7 mouse cellular contexts compared by ENCODE assay signal in the genomic region with DNA sequence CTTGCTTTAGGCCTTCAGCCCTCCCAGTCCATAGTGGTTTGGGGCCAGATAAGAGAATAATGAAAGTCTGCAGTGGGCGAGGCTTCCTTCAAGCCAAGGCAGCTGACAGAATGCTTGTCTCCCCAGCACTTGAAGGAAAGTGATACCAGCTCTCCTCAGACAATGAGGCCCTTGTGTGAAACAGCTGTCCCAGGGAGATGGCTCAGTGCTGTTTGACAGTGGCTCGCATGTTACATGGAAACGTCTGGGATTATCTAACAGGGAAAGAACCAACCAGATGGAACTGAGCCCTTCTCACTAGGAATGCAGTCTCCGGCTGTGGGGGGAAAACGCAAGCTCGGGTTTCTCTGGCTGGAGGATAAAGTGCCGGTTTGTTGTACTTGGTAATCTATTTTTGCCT. TPM values are rescaled to one million over a fixed set of nuclear protein-coding genes. Genes with fewer than 3 reads are reported as not detected.
DNase-seq lines count a peak whose midpoint lies in the region; ATAC-seq and TF ChIP-seq lines count a peak whose summit lies in the region.

No protein-coding gene starts in this region.

- H3K36me3 ChIP-seq in heart, adult 2 months (ENCODE audit: control insufficient read depth, insufficient read depth, low read length), result no peaks in the 10 kb centered on the region
- H3K36me3 ChIP-seq in midbrain, embryonic 16.5 days (ENCODE audit: control insufficient read depth, insufficient read depth, low read length), result no peaks in the 10 kb centered on the region

- no peak overlapping the region for H3K4me3 ChIP-seq in heart, adult 2 months
- no peak overlapping the region for H3K4me3 ChIP-seq in midbrain, embryonic 16.5 days (ENCODE audit: low read depth, low read length)

- H3K4me1 ChIP-seq in heart, adult 2 months (ENCODE audit: control insufficient read depth, insufficient read depth, low read length), result peaks cover 3% of the 10 kb centered on the region; the same call in 1 of the 2 replicates
- H3K4me1 ChIP-seq in midbrain, embryonic 16.5 days (ENCODE audit: control insufficient read depth, insufficient read depth, low read length), result peaks cover 5% of the 10 kb centered on the region; the same call in 1 of the 2 replicates

- no peaks in the 10 kb centered on the region for H3K9me3 ChIP-seq in midbrain, embryonic 16.5 days (replicated peaks; ENCODE audit: control insufficient read depth, low read length, poor library complexity, severe bottlenecking)

- 0 out of 2 replicates have a peak overlapping the region, but pooled peaks have one; percentile 7 for H3K27ac ChIP-seq in heart, adult 2 months
- H3K27ac ChIP-seq in midbrain, embryonic 16.5 days (ENCODE audit: low read length), result no peak overlapping the region

- 15% methylated on average over 7 of the region's 7 CpGs for WGBS in heart, adult 2 months
- WGBS in midbrain, embryonic 16.5 days, result 5% methylated on average over 7 of the region's 7 CpGs

- intact Hi-C loops in heart, adult 2 months (cut with DNase I), result no loop called here

- no peak for TF ChIP-seq POLR2A in heart, adult 2 months (IDR thresholded peaks at IDR 0.05; ENCODE audit: insufficient read depth, low read depth, low read length)

- H3K4me2 ChIP-seq in midbrain, embryonic 16.5 days (ENCODE audit: low read length), result no peak overlapping the region

- no peaks in the 10 kb centered on the region for H3K79me2 ChIP-seq in heart, adult 2 months (replicated peaks; ENCODE audit: control insufficient read depth, insufficient read depth, low read length)

- no peak overlapping the region for H3K9ac ChIP-seq in heart, adult 2 months (ENCODE audit: low read depth, low read length)
- no peak overlapping the region for H3K9ac ChIP-seq in midbrain, embryonic 16.5 days (ENCODE audit: low read depth, low read length)

- peak; percentile 70 for DNase-seq in NIH3T3 (ENCODE audit: low read depth)
- peak; percentile 77 for DNase-seq in embryo, embryonic 11 days
- DNase-seq in heart, adult 2 months, result peak; percentile 18 to 23
- peak; percentile 31 to 61 for DNase-seq in layer of hippocampus, adult 18-20 months (ENCODE audit: low spot score in 2 of 2)
- no peak for DNase-seq in spleen, postnatal 14 days (ENCODE audit: low spot score in 2 of 2)
- no peak for DNase-seq in urinary bladder, postnatal 14 days (ENCODE audit: low spot score)

- ATAC-seq in midbrain, embryonic 16.5 days, result peak; percentile 64; the same call in 1 of the 2 replicates

- no peak for TF ChIP-seq EP300 in heart, adult 2 months (IDR thresholded peaks at IDR 0.05; ENCODE audit: insufficient read depth, low read depth, low read length)

- no peak for TF ChIP-seq CTCF in heart, adult 2 months (IDR thresholded peaks at IDR 0.05)

- H3K27me3 ChIP-seq in heart, adult 2 months (ENCODE audit: control insufficient read depth, insufficient read depth, low read length), result no peaks in the 10 kb centered on the region
- H3K27me3 ChIP-seq in midbrain, embryonic 16.5 days (ENCODE audit: control insufficient read depth, insufficient read depth, low read depth, low read length), result no peaks in the 10 kb centered on the region

RNA-seq across cellular contexts. Expression of a gene that starts 59.1 kb away (rescaled TPM):
- total RNA-seq in heart, adult 2 months (2021), result 1 to 10 TPM; 3.0 to 4.0 TPM
- polyA plus RNA-seq in heart, adult 2 months (2012; rRNA removed), result 8.6 and 14.0 TPM in 2 replicates
- 1 to 10 TPM; 1.0 to 3.6 TPM for total RNA-seq in layer of hippocampus, adult 18-20 months (2021)
- polyA plus RNA-seq in midbrain, embryonic 16.5 days (2015; fragmentation: Nextera tagmentation; extraction: Ambion mirVana), result 7.4 and 8.2 TPM in 2 replicates

Comparison
In these comparisons a context has a peak if more than half of its experiments do, and no peak if none do; other contexts are left out.
1. DNase-seq: peak in NIH3T3 (single experiment), embryo, embryonic 11 days (single experiment), heart, adult 2 months (2 of 2) and layer of hippocampus, adult 18-20 months (2 of 2); none in spleen, postnatal 14 days (0 of 2) and urinary bladder, postnatal 14 days (single experiment).